Mouse (Mus musculus): ENCODE measurements around the gene Prkag1. TPM values are rescaled to one million over a fixed set of nuclear protein-coding genes. Genes with fewer than 3 reads are reported as not detected.
"Not testable (repeated sequence)": the region's sequence is repeated elsewhere in the genome, so short reads cannot be mapped to it uniquely, and the experiment has no call there.

The Prkag1 gene
- polyA plus RNA-seq, 1 experiment from 2014 or later: 89.4 TPM

GRCm38 (mm10) chr15:98820937-98821336 is 10.4 kb downstream of the Prkag1 start:
- H3K27ac ChIP-seq (ENCODE audit: low read depth, low read length): no peak overlapping the region
- H3K27me3 ChIP-seq (ENCODE audit: control insufficient read depth, insufficient read depth, low read length): no peaks in the 10 kb centered on the region
- WGBS: 87% methylated on average over 4 of the region's 4 CpGs
- no peak overlapping the region for H3K9ac ChIP-seq (ENCODE audit: low read length)
- ATAC-seq (replicated peaks; ENCODE audit: low FRiP score): no peak
- no peak for DNase-seq (ENCODE audit: low spot score)
- H3K36me3 ChIP-seq (ENCODE audit: control insufficient read depth, insufficient read depth, low read length): peaks cover 2% of the 10 kb centered on the region; the same call in 1 of the 2 replicates
- H3K9me3 ChIP-seq (ENCODE audit: control insufficient read depth, low read length): no peaks in the 10 kb centered on the region
- H3K4me3 ChIP-seq (ENCODE audit: low read depth, low read length): no peak overlapping the region
- H3K4me1 ChIP-seq (replicated peaks; ENCODE audit: control insufficient read depth, insufficient read depth, low read length): no peaks in the 10 kb centered on the region
- no peak overlapping the region for H3K4me2 ChIP-seq (ENCODE audit: low read depth, low read length, severe bottlenecking)

- no peaks in the 10 kb centered on the region for H3K4me1 ChIP-seq (replicated peaks; ENCODE audit: control insufficient read depth, insufficient read depth, low read length)
- no peak overlapping the region for H3K4me2 ChIP-seq (ENCODE audit: low read depth, low read length, severe bottlenecking)
- H3K9ac ChIP-seq (ENCODE audit: low read length): no peak overlapping the region
- H3K36me3 ChIP-seq (ENCODE audit: control insufficient read depth, insufficient read depth, low read length): peaks cover 7% of the 10 kb centered on the region; the same call in 1 of the 2 replicates
- ATAC-seq (replicated peaks; ENCODE audit: low FRiP score) (no peak), DNase-seq (ENCODE audit: low spot score) (no peak)
- H3K4me3 ChIP-seq (ENCODE audit: low read depth, low read length): no peak overlapping the region
- no peak overlapping the region for H3K27ac ChIP-seq (ENCODE audit: low read depth, low read length)
- 93% methylated on average over 7 of the region's 7 CpGs for WGBS
- H3K27me3 ChIP-seq (ENCODE audit: control insufficient read depth, insufficient read depth, low read length): no peaks in the 10 kb centered on the region
- H3K9me3 ChIP-seq (ENCODE audit: control insufficient read depth, low read length): no peaks in the 10 kb centered on the region
These were observed 13.2 kb downstream of the Prkag1 start for GRCm38 (mm10) chr15:98818171-98818570.

GRCm38 (mm10) chr15:98812741-98813424 is 18.4 kb downstream of the Prkag1 start:
- Histone ChIP-seq H3K9me3 (ENCODE audit: control insufficient read depth, low read length) (no peaks in the 10 kb centered on the region), H3K4me3 (ENCODE audit: low read depth, low read length) (no peak overlapping the region), H3K4me2 (ENCODE audit: low read depth, low read length, severe bottlenecking) (no peak overlapping the region), H3K27me3 (ENCODE audit: control insufficient read depth, insufficient read depth, low read length) (peaks cover 22% of the 10 kb centered on the region), H3K4me1 (replicated peaks; ENCODE audit: control insufficient read depth, insufficient read depth, low read length) (peaks cover 4% of the 10 kb centered on the region; the same call in 1 of the 2 replicates), H3K9ac (ENCODE audit: low read length) (no peak overlapping the region), H3K27ac (ENCODE audit: low read depth, low read length) (no peak overlapping the region), H3K36me3 (ENCODE audit: control insufficient read depth, insufficient read depth, low read length) (peaks cover 7% of the 10 kb centered on the region; the same call in 1 of the 2 replicates)
- DNase-seq (ENCODE audit: low spot score) (no peak), ATAC-seq (replicated peaks; ENCODE audit: low FRiP score) (no peak)
- WGBS: 88% methylated on average over 20 of the region's 20 CpGs

GRCm38 (mm10) chr15:98810212-98810611 is 21.1 kb downstream of the Prkag1 start:
- H3K9me3 ChIP-seq (ENCODE audit: control insufficient read depth, low read length); ATAC-seq (replicated peaks; ENCODE audit: low FRiP score); H3K4me2 ChIP-seq (ENCODE audit: low read depth, low read length, severe bottlenecking); H3K4me3 ChIP-seq (ENCODE audit: low read depth, low read length); DNase-seq (ENCODE audit: low spot score); H3K9ac ChIP-seq (ENCODE audit: low read length); H3K36me3 ChIP-seq (ENCODE audit: control insufficient read depth, insufficient read depth, low read length); H3K27ac ChIP-seq (ENCODE audit: low read depth, low read length): not testable (repeated sequence)
- H3K27me3 ChIP-seq (ENCODE audit: control insufficient read depth, insufficient read depth, low read length): peaks cover 48% of the 10 kb centered on the region
- 73% methylated on average over 6 of the region's 6 CpGs for WGBS
- H3K4me1 ChIP-seq (replicated peaks; ENCODE audit: control insufficient read depth, insufficient read depth, low read length): peaks cover 14% of the 10 kb centered on the region

- ATAC-seq (replicated peaks; ENCODE audit: low FRiP score) (no peak), DNase-seq (ENCODE audit: low spot score) (no peak)
- peaks cover 5% of the 10 kb centered on the region; the same call in 1 of the 2 replicates for H3K36me3 ChIP-seq (ENCODE audit: control insufficient read depth, insufficient read depth, low read length)
- H3K4me1 ChIP-seq (replicated peaks; ENCODE audit: control insufficient read depth, insufficient read depth, low read length): peaks cover 14% of the 10 kb centered on the region
- H3K9me3 ChIP-seq (ENCODE audit: control insufficient read depth, low read length): no peaks in the 10 kb centered on the region
- no peak within 1 kb of the TSS for H3K4me2 ChIP-seq (ENCODE audit: low read depth, low read length, severe bottlenecking)
- 40% methylated on average over 3 of the region's 3 CpGs for WGBS
- H3K27me3 ChIP-seq (ENCODE audit: control insufficient read depth, insufficient read depth, low read length): peaks cover 57% of the 10 kb centered on the region
- no peak within 1 kb of the TSS for H3K9ac ChIP-seq (ENCODE audit: low read length)
- H3K27ac ChIP-seq (ENCODE audit: low read depth, low read length): no peak within 1 kb of the TSS
- H3K4me3 ChIP-seq (ENCODE audit: low read depth, low read length): no peak within 1 kb of the TSS
These were observed 21.9 kb downstream of the Prkag1 start, which contains the start of gene Ddn for GRCm38 (mm10) chr15:98809390-98809789. Gene Ddn (minus strand): TSS chr15:98809490.

- no peak overlapping the region for H3K27ac ChIP-seq (ENCODE audit: low read depth, low read length)
- no peak overlapping the region for H3K9ac ChIP-seq (ENCODE audit: low read length)
- no peaks in the 10 kb centered on the region for H3K9me3 ChIP-seq (ENCODE audit: control insufficient read depth, low read length)
- no peak overlapping the region for H3K4me2 ChIP-seq (ENCODE audit: low read depth, low read length, severe bottlenecking)
- peaks cover 64% of the 10 kb centered on the region for H3K27me3 ChIP-seq (ENCODE audit: control insufficient read depth, insufficient read depth, low read length)
- H3K4me1 ChIP-seq (replicated peaks; ENCODE audit: control insufficient read depth, insufficient read depth, low read length): peaks cover 14% of the 10 kb centered on the region
- no peaks in the 10 kb centered on the region; the same call in 1 of the 2 replicates for H3K36me3 ChIP-seq (ENCODE audit: control insufficient read depth, insufficient read depth, low read length)
- no peak for ATAC-seq (replicated peaks; ENCODE audit: low FRiP score)
- H3K4me3 ChIP-seq (ENCODE audit: low read depth, low read length): no peak overlapping the region
- peak; percentile 57 for DNase-seq (ENCODE audit: low spot score)
- WGBS: 6% methylated on average over 6 of the region's 6 CpGs
These were observed 22.6 kb downstream of the Prkag1 start for GRCm38 (mm10) chr15:98808651-98809134.

GRCm38 (mm10) chr15:98807895-98808650 is 23.2 kb downstream of the Prkag1 start:
- Histone ChIP-seq H3K4me2 (ENCODE audit: low read depth, low read length, severe bottlenecking) (peak overlapping the region; percentile 48), H3K27me3 (ENCODE audit: control insufficient read depth, insufficient read depth, low read length) (peaks cover 70% of the 10 kb centered on the region), H3K4me1 (replicated peaks; ENCODE audit: control insufficient read depth, insufficient read depth, low read length) (peaks cover 14% of the 10 kb centered on the region), H3K36me3 (ENCODE audit: control insufficient read depth, insufficient read depth, low read length) (no peaks in the 10 kb centered on the region), H3K4me3 (ENCODE audit: low read depth, low read length) (peak overlapping the region; percentile 23), H3K27ac (ENCODE audit: low read depth, low read length) (no peak overlapping the region), H3K9ac (ENCODE audit: low read length) (no peak overlapping the region; the same call in 1 of the 2 replicates), H3K9me3 (ENCODE audit: control insufficient read depth, low read length) (no peaks in the 10 kb centered on the region)
- ATAC-seq (replicated peaks; ENCODE audit: low FRiP score) (no peak), DNase-seq (ENCODE audit: low spot score) (peak; percentile 65)
- under 1% methylated on average over 34 of the region's 34 CpGs for WGBS

- Histone ChIP-seq H3K4me3 (ENCODE audit: low read depth, low read length) (peak overlapping the region; percentile 23), H3K27me3 (ENCODE audit: control insufficient read depth, insufficient read depth, low read length) (peaks cover 79% of the 10 kb centered on the region), H3K4me2 (ENCODE audit: low read depth, low read length, severe bottlenecking) (peak overlapping the region; percentile 48; the same call in 1 of the 2 replicates), H3K9ac (ENCODE audit: low read length) (no peak overlapping the region), H3K36me3 (ENCODE audit: control insufficient read depth, insufficient read depth, low read length) (no peaks in the 10 kb centered on the region), H3K27ac (ENCODE audit: low read depth, low read length) (no peak overlapping the region), H3K4me1 (replicated peaks; ENCODE audit: control insufficient read depth, insufficient read depth, low read length) (peaks cover 14% of the 10 kb centered on the region), H3K9me3 (ENCODE audit: control insufficient read depth, low read length) (no peaks in the 10 kb centered on the region)
- DNase-seq (ENCODE audit: low spot score) (peak; percentile 72), ATAC-seq (replicated peaks; ENCODE audit: low FRiP score) (no peak)
- WGBS: under 1% methylated on average over 56 of the region's 58 CpGs
These were observed 24.2 kb downstream of the Prkag1 start for GRCm38 (mm10) chr15:98806809-98807770.
